Mouse (Mus musculus) intestine, embryonic 16.5 days (tissue): ENCODE data around the gene Utp3. TPM values are rescaled to one million over a fixed set of nuclear protein-coding genes. Genes with fewer than 3 reads are reported as not detected.

Experiments
- ATAC-seq: fragments of 200-750 bp; cut with Nextera tagmentation; 2 replicates; pipeline ENCODE4 v1.8.0; 2017; ENCODE audit warnings: moderate TSS enrichment, moderate library complexity
- H3K27ac ChIP-seq: fragments of 300-500 bp; sonication (generic); 2 replicates; pipeline ENCODE4 v1.5.1; 2014; ENCODE audit warnings: mild to moderate bottlenecking, low read length
- H3K27me3 ChIP-seq: fragments of 300-500 bp; sonication (generic); replicated peaks from 2 replicates; pipeline ENCODE4 v1.6.1; 2014; ENCODE audit warnings: low read length, control low read depth, mixed read lengths; ENCODE audit not compliant: control insufficient read depth, insufficient read depth
- H3K36me3 ChIP-seq: fragments of 300-500 bp; sonication (generic); 2 replicates; pipeline ENCODE4 v1.6.1; 2014; ENCODE audit warnings: low read length, control low read depth; ENCODE audit not compliant: control insufficient read depth, insufficient read depth
- H3K4me1 ChIP-seq: fragments of 300-500 bp; sonication (generic); 2 replicates; pipeline ENCODE4 v1.6.1; 2014; ENCODE audit warnings: low read length, control low read depth, mixed read lengths; ENCODE audit not compliant: control insufficient read depth, insufficient read depth
- H3K4me2 ChIP-seq: fragments of 300-500 bp; sonication (generic); 2 replicates; pipeline ENCODE4 v1.6.1; 2014; ENCODE audit warnings: low read depth, low read length, control low read depth
- H3K4me3 ChIP-seq: fragments of 300-500 bp; sonication (generic); 2 replicates; pipeline ENCODE4 v1.5.1; 2014; ENCODE audit warnings: mild to moderate bottlenecking, low read length
- H3K9ac ChIP-seq: fragments of 300-500 bp; sonication (generic); 2 replicates; pipeline ENCODE4 v1.6.1; 2014; ENCODE audit warnings: low read depth, low read length
- H3K9me3 ChIP-seq: fragments of 300-500 bp; sonication (generic); 2 replicates; pipeline ENCODE4 v1.6.1; 2016; ENCODE audit warnings: low read length, control low read depth; ENCODE audit not compliant: control insufficient read depth
- WGBS: fragments of 180-500 bp; shearing (Covaris S2); extraction: QIAGEN DNeasy Blood & Tissue Kit; methylation state at CpG from one replicate; pipeline ENCODE4 v1.1.7; 2014; 5-methylcytosine and 5-hydroxymethylcytosine counted together
- polyA plus RNA-seq: library from polyadenylated mRNA; unstranded; fragments of >200 nt; fragmentation: Nextera tagmentation; extraction: Ambion mirVana; gene quantifications from 2 replicates; pipeline ENCODE4 v1.2.1, GENCODE M21; 2015

Gene Utp3
- 45.7 and 53.3 TPM in 2 replicates for polyA plus RNA-seq

GRCm38 (mm10) chr5:88554086-88554886 is at the start of gene Utp3:
Gene Utp3 (plus strand): TSS chr5:88554462.
- Histone ChIP-seq H3K9ac (peak within 1 kb of the TSS; percentile 96), H3K9me3 (no peaks in the 10 kb centered on the region), H3K27me3 (no peaks in the 10 kb centered on the region), H3K27ac (peak within 1 kb of the TSS; percentile 96), H3K36me3 (no peaks in the 10 kb centered on the region), H3K4me2 (peak within 1 kb of the TSS; percentile 94), H3K4me3 (peak within 1 kb of the TSS; percentile 90), H3K4me1 (peaks cover 16% of the 10 kb centered on the region; the same call in 1 of the 2 replicates)
- peak; percentile 97 for ATAC-seq
- WGBS = under 1% methylated on average over 71 of the region's 76 CpGs

DNA sequence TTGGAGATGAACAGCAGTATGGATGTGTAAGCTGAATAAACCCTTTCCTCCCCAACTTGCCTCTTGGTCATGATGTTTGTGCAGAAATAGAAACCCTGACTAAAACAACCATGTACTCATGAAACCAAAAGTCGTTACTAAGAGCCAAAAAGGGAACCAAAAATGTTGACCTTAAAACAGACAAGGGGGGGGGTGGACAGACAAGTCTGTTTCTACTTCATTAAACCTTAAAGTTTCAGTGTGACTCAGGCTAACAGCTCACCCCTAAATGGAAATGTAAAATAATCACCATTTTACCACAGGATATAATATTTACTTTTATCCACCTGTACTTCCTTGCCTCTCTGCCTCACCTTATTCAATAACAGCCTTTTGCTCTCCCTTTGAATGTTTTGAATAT is 45.7 kb upstream of the Utp3 start:
- H3K4me1 ChIP-seq = no peaks in the 10 kb centered on the region
- H3K9ac ChIP-seq = no peak overlapping the region
- no peak overlapping the region for H3K4me3 ChIP-seq
- no peak overlapping the region for H3K27ac ChIP-seq
- H3K27me3 ChIP-seq = no peaks in the 10 kb centered on the region
- H3K36me3 ChIP-seq = no peaks in the 10 kb centered on the region
- 72% methylated on average over 1 of the region's 1 CpGs for WGBS
- H3K9me3 ChIP-seq = no peaks in the 10 kb centered on the region
- no peak overlapping the region for H3K4me2 ChIP-seq
- ATAC-seq = no peak

GRCm38 (mm10) chr5:88508990-88509389 is 45.3 kb upstream of the Utp3 start:
- Histone ChIP-seq H3K9me3 (no peaks in the 10 kb centered on the region), H3K4me3 (no peak overlapping the region), H3K36me3 (no peaks in the 10 kb centered on the region), H3K4me2 (no peak overlapping the region), H3K27ac (no peak overlapping the region), H3K4me1 (no peaks in the 10 kb centered on the region), H3K9ac (no peak overlapping the region), H3K27me3 (no peaks in the 10 kb centered on the region)
- WGBS = 79% methylated on average over 1 of the region's 1 CpGs
- ATAC-seq = no peak

- Histone ChIP-seq H3K4me2 (no peak overlapping the region), H3K27me3 (no peaks in the 10 kb centered on the region), H3K27ac (no peak overlapping the region), H3K4me3 (no peak overlapping the region), H3K9me3 (no peaks in the 10 kb centered on the region), H3K9ac (no peak overlapping the region), H3K4me1 (no peaks in the 10 kb centered on the region), H3K36me3 (no peaks in the 10 kb centered on the region)
- WGBS = 7% methylated on average over 2 of the region's 2 CpGs
- no peak for ATAC-seq
These were observed 35.0 kb upstream of the Utp3 start for GRCm38 (mm10) chr5:88519232-88519631.

DNA sequence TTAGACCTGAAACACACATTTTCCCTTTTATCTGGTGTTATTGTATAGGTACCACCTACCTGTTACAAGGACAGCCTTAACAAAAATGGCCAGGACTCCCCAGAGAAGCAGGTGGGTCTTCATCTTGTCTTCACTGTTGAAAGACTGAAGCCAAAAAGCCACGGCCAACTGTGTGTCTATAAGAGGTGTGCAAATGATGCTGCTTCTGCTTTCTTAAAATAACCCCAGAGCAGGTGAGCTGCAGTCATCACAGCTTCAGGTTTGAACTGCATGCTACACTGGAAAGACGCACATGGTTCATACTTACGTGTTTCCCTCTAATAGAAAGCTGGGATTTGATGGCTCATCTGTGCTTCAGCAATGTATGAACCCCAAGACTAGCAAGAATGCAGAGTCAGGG is 26.6 kb upstream of the Utp3 start, which contains the start of gene Jchain:
Gene Jchain (minus strand): TSS at position 235 of the 400 bp plus-strand sequence.
- no peaks in the 10 kb centered on the region for H3K4me1 ChIP-seq

GRCm38 (mm10) chr5:88530908-88531307 is 23.4 kb upstream of the Utp3 start:
- WGBS = 60% methylated on average over 1 of the region's 1 CpGs
- ATAC-seq = no peak

More for the DNA sequence above, 26.6 kb upstream of the Utp3 start, which contains the start of gene Jchain:
- no peak within 1 kb of the TSS for H3K9ac ChIP-seq
- H3K9me3 ChIP-seq = no peaks in the 10 kb centered on the region
- no peak within 1 kb of the TSS for H3K4me2 ChIP-seq
- no peak for ATAC-seq
- H3K27me3 ChIP-seq = no peaks in the 10 kb centered on the region
- no peaks in the 10 kb centered on the region for H3K36me3 ChIP-seq
- WGBS = 80% methylated on average over 3 of the region's 3 CpGs
- H3K4me3 ChIP-seq = no peak within 1 kb of the TSS
- no peak within 1 kb of the TSS for H3K27ac ChIP-seq

DNA sequence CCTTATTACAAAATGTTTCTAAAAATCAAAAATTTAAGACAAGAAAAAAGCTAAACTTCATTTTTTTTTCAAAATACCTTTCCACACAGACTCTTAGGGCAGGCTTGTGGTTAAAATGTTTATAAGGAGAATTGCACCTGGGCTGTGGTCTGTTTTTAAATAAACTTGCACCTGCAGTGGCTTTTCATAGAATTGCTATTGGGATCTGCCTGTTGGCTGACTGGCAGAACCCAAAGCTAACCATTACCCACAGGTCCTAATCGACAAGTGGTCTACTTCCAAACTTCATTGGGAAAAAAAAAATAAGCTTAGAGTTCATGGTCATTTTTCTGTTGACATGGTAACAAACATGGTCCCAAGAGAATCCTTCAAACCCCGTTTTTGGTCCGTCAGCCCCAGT is 19.6 kb upstream of the Utp3 start:
- ATAC-seq = no peak
- Histone ChIP-seq H3K4me3 (no peak overlapping the region), H3K4me2 (no peak overlapping the region), H3K4me1 (no peaks in the 10 kb centered on the region), H3K36me3 (no peaks in the 10 kb centered on the region), H3K27ac (no peak overlapping the region), H3K9me3 (no peaks in the 10 kb centered on the region), H3K27me3 (no peaks in the 10 kb centered on the region), H3K9ac (no peak overlapping the region)
- WGBS = 71% methylated on average over 3 of the region's 3 CpGs

More at GRCm38 (mm10) chr5:88530908-88531307, 23.4 kb upstream of the Utp3 start:
- no peaks in the 10 kb centered on the region for H3K27me3 ChIP-seq
- no peak overlapping the region for H3K9ac ChIP-seq
- H3K36me3 ChIP-seq = no peaks in the 10 kb centered on the region
- no peak overlapping the region for H3K4me2 ChIP-seq
- H3K9me3 ChIP-seq = no peaks in the 10 kb centered on the region
- no peak overlapping the region for H3K4me3 ChIP-seq
- H3K4me1 ChIP-seq = no peaks in the 10 kb centered on the region
- H3K27ac ChIP-seq = no peak overlapping the region

DNA sequence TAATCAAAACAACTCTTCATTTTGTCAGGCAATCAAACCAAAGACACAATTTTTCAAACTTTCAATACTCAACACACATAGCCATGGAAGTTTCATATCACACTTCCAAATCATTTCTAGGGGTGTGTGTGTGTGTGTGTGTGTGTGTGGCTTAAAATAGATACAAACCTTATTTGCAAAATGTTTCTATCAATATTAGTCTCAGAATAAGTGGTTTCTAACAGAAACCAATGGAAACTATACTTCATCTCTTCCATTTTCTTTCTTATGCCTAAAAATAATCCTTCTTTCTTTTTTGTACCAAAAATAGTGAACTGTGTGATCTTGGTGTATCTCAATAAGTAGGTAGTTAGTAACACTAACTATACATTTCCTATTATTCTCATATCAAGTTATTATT is 13.4 kb upstream of the Utp3 start:
- Histone ChIP-seq H3K4me3 (no peak overlapping the region), H3K4me1 (no peaks in the 10 kb centered on the region), H3K9me3 (no peaks in the 10 kb centered on the region), H3K36me3 (no peaks in the 10 kb centered on the region), H3K27ac (no peak overlapping the region), H3K9ac (no peak overlapping the region), H3K27me3 (no peaks in the 10 kb centered on the region), H3K4me2 (no peak overlapping the region)
- ATAC-seq = no peak

- 0 out of 2 replicates have a peak, but pooled peaks have one; percentile 71 for ATAC-seq
- Histone ChIP-seq H3K4me2 (no peak overlapping the region), H3K27me3 (no peaks in the 10 kb centered on the region), H3K9me3 (no peaks in the 10 kb centered on the region), H3K36me3 (no peaks in the 10 kb centered on the region), H3K9ac (no peak overlapping the region), H3K27ac (no peak overlapping the region), H3K4me3 (no peak overlapping the region), H3K4me1 (no peaks in the 10 kb centered on the region)
- 64% methylated on average over 5 of the region's 5 CpGs for WGBS
These were observed 11.5 kb upstream of the Utp3 start for GRCm38 (mm10) chr5:88542651-88543282.
